8 mouse cellular contexts compared by ENCODE assay signal in genomic region chr5:138996322-138997073, GRCm38 (mm10). TPM values are rescaled to one million over a fixed set of nuclear protein-coding genes. Genes with fewer than 3 reads are reported as not detected.
A peak's percentile ranks its signal among the peaks of the same experiment; 100 is the strongest.
DNase-seq lines count a peak whose midpoint lies in the region; ATAC-seq lines count a peak whose summit lies in the region.

No protein-coding gene starts in this region.

- 5% methylated on average over 24 of the region's 24 CpGs for WGBS in heart, embryonic 11.5 days (ENCODE audit: insufficient replicate concordance)
- WGBS in midbrain, embryonic 12.5 days = 2% methylated on average over 24 of the region's 24 CpGs

- peak overlapping the region; percentile 94; the same call in 1 of the 2 replicates for H3K27ac ChIP-seq in heart, embryonic 11.5 days (ENCODE audit: low read depth, low read length)
- no peak overlapping the region for H3K27ac ChIP-seq in midbrain, embryonic 12.5 days (replicated peaks)

- no peaks in the 10 kb centered on the region; the same call in 1 of the 2 replicates for H3K9me3 ChIP-seq in heart, embryonic 11.5 days (replicated peaks; ENCODE audit: control insufficient read depth, low read length)
- H3K9me3 ChIP-seq in midbrain, embryonic 12.5 days = peaks cover under 1% of the 10 kb centered on the region; the same call in 1 of the 2 replicates

- DNase-seq in thymus, postnatal 4 days = peak; percentile 14
- DNase-seq in thymus, postnatal 0 days (ENCODE audit: low spot score) = no peak
- DNase-seq in cerebellum, postnatal 14 days = peak; percentile 42 to 59
- peak; percentile 35 to 44 for DNase-seq in layer of hippocampus, postnatal 36 days
- no peak for DNase-seq in spleen, adult 12 weeks (ENCODE audit: low spot score)

- peaks cover 53% of the 10 kb centered on the region for H3K4me1 ChIP-seq in heart, embryonic 11.5 days (ENCODE audit: control insufficient read depth, insufficient read depth, low read length)
- peaks cover 58% of the 10 kb centered on the region for H3K4me1 ChIP-seq in midbrain, embryonic 12.5 days

- peaks cover 51% of the 10 kb centered on the region for H3K27me3 ChIP-seq in heart, embryonic 11.5 days (ENCODE audit: control insufficient read depth, insufficient read depth, low read length)
- peaks cover 96% of the 10 kb centered on the region for H3K27me3 ChIP-seq in midbrain, embryonic 12.5 days

- H3K9ac ChIP-seq in heart, embryonic 11.5 days (ENCODE audit: low read depth, low read length) = peak overlapping the region; percentile 85; the same call in 1 of the 2 replicates
- H3K9ac ChIP-seq in midbrain, embryonic 12.5 days (replicated peaks) = peak overlapping the region; percentile 68

- H3K4me3 ChIP-seq in heart, embryonic 11.5 days (ENCODE audit: low read depth, low read length) = peak overlapping the region; percentile 77
- H3K4me3 ChIP-seq in midbrain, embryonic 12.5 days = peak overlapping the region; percentile 59

- no peak for ATAC-seq in heart, embryonic 11.5 days (replicated peaks; ENCODE audit: insufficient number of reproducible peaks, low FRiP score, low TSS enrichment)
- ATAC-seq in midbrain, embryonic 12.5 days (ENCODE audit: low FRiP score, low read depth) = no peak
- no peak for ATAC-seq in granulocyte monocyte progenitor cell, adult 5-6 weeks (replicated peaks; ENCODE audit: poor library complexity, severe bottlenecking)

- no peaks in the 10 kb centered on the region for H3K36me3 ChIP-seq in heart, embryonic 11.5 days (ENCODE audit: control insufficient read depth, insufficient read depth, low read length)
- no peaks in the 10 kb centered on the region for H3K36me3 ChIP-seq in midbrain, embryonic 12.5 days

- peak overlapping the region; percentile 88 for H3K4me2 ChIP-seq in heart, embryonic 11.5 days
- H3K4me2 ChIP-seq in midbrain, embryonic 12.5 days (replicated peaks) = peak overlapping the region; percentile 94

RNA-seq across cellular contexts. Expression of gene Pdgfa, which starts 0.7 kb away (rescaled TPM):
- polyA plus RNA-seq in thymus, postnatal 0 days (2015; fragmentation: Nextera tagmentation; extraction: Ambion mirVana) = 26.4 and 31.2 TPM in 2 replicates
- polyA plus RNA-seq in heart, embryonic 11.5 days (2014; fragmentation: Nextera tagmentation; extraction: Ambion mirVana) = 29.3 and 30.8 TPM in 2 replicates
- total RNA-seq in layer of hippocampus, postnatal 36 days (2021) = 10 to 100 TPM; 36.1 to 40.8 TPM
- polyA plus RNA-seq in midbrain, embryonic 12.5 days (2016; fragmentation: Nextera tagmentation; extraction: Ambion mirVana) = 4.9 and 5.3 TPM in 2 replicates
- total RNA-seq in granulocyte monocyte progenitor cell, adult 5-6 weeks (2014; fragmentation: Nextera tagmentation) = 0.34 TPM in 1 of 2 replicates, not detected in the other
- not detected in 2 replicates for total RNA-seq in granulocyte monocyte progenitor cell, adult 5-6 weeks (2017)

Comparison
In these comparisons a context has a peak if more than half of its experiments do, and no peak if none do; other contexts are left out.
1. DNase-seq: peak in thymus, postnatal 4 days (single experiment), cerebellum, postnatal 14 days (2 of 2) and layer of hippocampus, postnatal 36 days (2 of 2); none in thymus, postnatal 0 days (single experiment) and spleen, adult 12 weeks (single experiment).